Mouse (Mus musculus) layer of hippocampus, adult 11-12 months (tissue): ENCODE data around the gene Notch3.
"Not testable (repeated sequence)": the region's sequence is repeated elsewhere in the genome, so short reads cannot be mapped to it uniquely, and the experiment has no call there.

Source experiments
- DNase-seq: peaks from one replicate; pipeline ENCODE4 v3.0.0; 2022; ENCODE audit warnings: low spot score

The Notch3 gene

GRCm38 (mm10) chr17:32166687-32167086 is at the start of gene Notch3:
Gene Notch3, minus strand, starts transcription at chr17:32166852.
- DNase-seq: no peak

GRCm38 (mm10) chr17:32215587-32215986 is 48.9 kb upstream of the Notch3 start:
- not testable (repeated sequence) for DNase-seq

- not testable (repeated sequence) for DNase-seq
Measured at GRCm38 (mm10) chr17:32211554-32211953, 44.9 kb upstream of the Notch3 start.

- DNase-seq: peak; percentile 62
Measured at GRCm38 (mm10) chr17:32209752-32210151, 43.1 kb upstream of the Notch3 start.

GRCm38 (mm10) chr17:32209144-32209543 is 42.5 kb upstream of the Notch3 start:
- DNase-seq: no peak

GRCm38 (mm10) chr17:32207586-32208245 is 41.1 kb upstream of the Notch3 start:
- DNase-seq: no peak

- DNase-seq: no peak
Measured at GRCm38 (mm10) chr17:32205345-32205744, 38.7 kb upstream of the Notch3 start.

GRCm38 (mm10) chr17:32202972-32203371 is 36.3 kb upstream of the Notch3 start:
- no peak for DNase-seq

- DNase-seq: no peak
Measured at GRCm38 (mm10) chr17:32201086-32201485, 34.4 kb upstream of the Notch3 start.

- no peak for DNase-seq
Measured at GRCm38 (mm10) chr17:32199796-32200195, 33.1 kb upstream of the Notch3 start.

GRCm38 (mm10) chr17:32197156-32197555 is 30.5 kb upstream of the Notch3 start:
- no peak for DNase-seq

- DNase-seq: no peak
Measured at GRCm38 (mm10) chr17:32195725-32196124, 29.1 kb upstream of the Notch3 start.

GRCm38 (mm10) chr17:32193010-32193409 is 26.4 kb upstream of the Notch3 start:
- DNase-seq: no peak

- DNase-seq: no peak
Measured at GRCm38 (mm10) chr17:32189850-32190249, 23.2 kb upstream of the Notch3 start.

- no peak for DNase-seq
Measured at GRCm38 (mm10) chr17:32188863-32189636, 22.4 kb upstream of the Notch3 start, which contains the start of gene Ephx3. Gene Ephx3, minus strand, starts transcription at chr17:32189549.

- no peak for DNase-seq
Measured at GRCm38 (mm10) chr17:32183017-32183416, 16.4 kb upstream of the Notch3 start.

- no peak for DNase-seq
Measured at GRCm38 (mm10) chr17:32179621-32180491, 13.2 kb upstream of the Notch3 start.

GRCm38 (mm10) chr17:32176919-32177318 is 10.3 kb upstream of the Notch3 start:
- no peak for DNase-seq

GRCm38 (mm10) chr17:32173166-32173565 is 6.5 kb upstream of the Notch3 start:
- DNase-seq: no peak

- no peak for DNase-seq
Measured at GRCm38 (mm10) chr17:32172485-32172884, 5.8 kb upstream of the Notch3 start.

- DNase-seq: no peak
Measured at GRCm38 (mm10) chr17:32169518-32170225, 3.0 kb upstream of the Notch3 start.
